Mouse (Mus musculus): ENCODE measurements around the gene Olfr229.
"Not testable (repeated sequence)": the region's sequence is repeated elsewhere in the genome, so short reads cannot be mapped to it uniquely, and the experiment has no call there.

DNA sequence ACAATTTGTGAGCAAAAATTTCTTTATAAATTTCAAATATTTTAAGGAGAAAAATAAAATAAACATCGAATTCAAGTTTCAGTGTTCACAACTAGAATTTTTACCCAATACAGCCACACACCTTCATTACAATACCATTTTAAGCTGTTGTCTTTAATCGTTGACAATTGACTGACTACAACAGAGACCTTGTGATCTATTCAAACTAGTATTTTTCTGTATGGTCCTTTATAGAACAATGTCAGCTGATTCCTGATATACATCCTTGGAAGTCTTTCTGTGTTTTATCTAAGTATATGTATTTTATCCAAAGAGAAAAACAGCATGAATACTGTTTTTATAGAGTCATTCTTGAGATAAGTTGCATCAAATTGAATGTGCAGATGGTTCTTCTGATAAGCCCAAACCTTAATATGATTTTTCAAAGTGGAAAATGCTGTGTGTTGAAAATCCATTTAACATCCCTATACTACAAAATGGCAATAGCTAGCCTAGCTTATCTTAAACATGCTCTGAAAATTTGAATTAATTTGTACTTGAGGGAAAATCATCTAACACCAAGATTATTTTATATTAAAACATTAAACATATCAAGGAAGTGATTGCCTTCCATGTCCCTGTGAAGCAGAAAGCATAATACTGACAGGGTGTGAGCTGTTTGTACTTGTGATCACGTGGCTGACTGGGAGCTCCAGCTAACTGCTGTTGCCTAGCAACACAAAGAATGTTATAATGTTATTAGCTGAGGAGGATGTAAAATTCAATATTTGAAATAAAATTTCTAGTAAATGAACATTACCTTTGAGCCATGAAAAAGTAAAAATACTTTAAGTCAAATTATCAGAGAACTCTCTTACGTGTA is 21.1 kb downstream of the Olfr229 start:
- TF ChIP-seq CTCF (IDR thresholded peaks at IDR 0.05; ENCODE audit: borderline replicate concordance, insufficient read depth, low read depth, low read length); POLR2A (IDR thresholded peaks at IDR 0.05; ENCODE audit: borderline replicate concordance, insufficient read depth, low read length): not testable (repeated sequence)
